Mouse (Mus musculus) cortical plate, adult 2 months (tissue): ENCODE measurements at regions not wholly inside any gene's neighbourhood (a gene's known extent, or its start where the extent isn't known, plus 50 kb on each side); places are given as distances from the start of the nearest gene placed in this dataset.
"Not testable (repeated sequence)": the region's sequence is repeated elsewhere in the genome, so short reads cannot be mapped to it uniquely, and the experiment has no call there.

Experiments
- CTCF ChIP-seq: fragments of 200-500 bp; IDR thresholded peaks from 2 replicates; pipeline ENCODE4 v1.5.1; 2011; ENCODE audit warnings: mild to moderate bottlenecking, control low read depth, low read length; ENCODE audit not compliant: insufficient read depth; ENCODE audit errors: extremely low read depth
- POLR2A ChIP-seq: fragments of 200-500 bp; IDR thresholded peaks from 2 replicates; pipeline ENCODE4 v1.6.1; 2011; ENCODE audit warnings: mild to moderate bottlenecking, low read length, control low read depth; ENCODE audit not compliant: insufficient read depth; ENCODE audit errors: extremely low read depth

DNA sequence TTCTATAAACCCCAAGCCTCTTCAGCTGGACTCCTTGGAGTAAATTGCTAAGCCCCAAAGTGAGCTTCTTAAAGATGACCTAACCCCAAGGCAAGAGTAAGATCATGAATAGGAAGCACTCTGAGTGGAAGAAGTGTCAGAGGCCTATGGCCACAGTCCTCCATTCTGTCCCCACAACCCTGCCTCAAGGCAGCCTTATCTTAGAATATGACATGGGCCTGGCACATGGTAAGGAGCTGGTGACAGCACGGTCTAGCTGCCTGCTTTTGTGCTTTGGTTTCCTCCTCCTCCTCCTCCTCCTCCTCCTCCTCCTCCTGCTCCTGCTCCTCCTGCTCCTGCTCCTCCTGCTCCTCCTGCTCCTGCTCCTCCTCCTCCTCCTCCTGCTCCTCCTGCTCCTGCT lies 73.6 kb downstream of the Vcpkmt start:
- not testable (repeated sequence) for TF ChIP-seq POLR2A, CTCF
